Mouse (Mus musculus) 3T3-L1 (cell line): ENCODE measurements around the gene Ren1.
A peak's percentile ranks its signal among the peaks of the same experiment; 100 is the strongest.

Source experiments
- DNase-seq: peaks from one replicate; pipeline ENCODE4 v3.0.0-alpha.2; 2015; ENCODE audit warnings: low read depth, low spot score

Ren1 gene

GRCm38 (mm10) chr1:133344357-133344756 lies 6.0 kb upstream of the Ren1 start:
- DNase-seq, result no peak

GRCm38 (mm10) chr1:133346531-133346930 lies 3.8 kb upstream of the Ren1 start:
- no peak for DNase-seq

- DNase-seq, result no peak
These were observed 3.1 kb upstream of the Ren1 start for GRCm38 (mm10) chr1:133347226-133347625.

- DNase-seq, result peak; percentile 33
These were observed 2.4 kb upstream of the Ren1 start for GRCm38 (mm10) chr1:133347693-133348520.

- no peak for DNase-seq
These were observed 1.5 kb downstream of the Ren1 start for GRCm38 (mm10) chr1:133351762-133352161.

- DNase-seq, result peak; percentile 70
These were observed 3.1 kb downstream of the Ren1 start for GRCm38 (mm10) chr1:133353371-133353809.

GRCm38 (mm10) chr1:133355469-133355868 lies 5.2 kb downstream of the Ren1 start:
- DNase-seq, result no peak

- DNase-seq, result no peak
These were observed 5.6 kb downstream of the Ren1 start for GRCm38 (mm10) chr1:133355912-133356311.

GRCm38 (mm10) chr1:133356330-133356729 lies 6.0 kb downstream of the Ren1 start:
- DNase-seq, result no peak

GRCm38 (mm10) chr1:133361006-133361405 lies 10.7 kb downstream of the Ren1 start:
- DNase-seq, result no peak

GRCm38 (mm10) chr1:133362103-133362502 lies 11.8 kb downstream of the Ren1 start:
- no peak for DNase-seq

GRCm38 (mm10) chr1:133363276-133364021 lies 13.1 kb downstream of the Ren1 start, which contains the start of gene Etnk2:
Gene Etnk2, plus strand, starts transcription at chr1:133363572.
- no peak for DNase-seq

GRCm38 (mm10) chr1:133364022-133364630 lies 13.8 kb downstream of the Ren1 start:
- no peak for DNase-seq

GRCm38 (mm10) chr1:133364890-133365289 lies 14.6 kb downstream of the Ren1 start:
- DNase-seq, result no peak

- no peak for DNase-seq
These were observed 16.8 kb downstream of the Ren1 start for GRCm38 (mm10) chr1:133366951-133367605.

GRCm38 (mm10) chr1:133367606-133368488 lies 17.5 kb downstream of the Ren1 start:
- no peak for DNase-seq

- no peak for DNase-seq
These were observed 18.3 kb downstream of the Ren1 start for GRCm38 (mm10) chr1:133368644-133369043.

- DNase-seq, result no peak
These were observed 20.0 kb downstream of the Ren1 start for GRCm38 (mm10) chr1:133370352-133370751.

GRCm38 (mm10) chr1:133371431-133371830 lies 21.1 kb downstream of the Ren1 start:
- no peak for DNase-seq

- DNase-seq, result no peak
These were observed 21.8 kb downstream of the Ren1 start for GRCm38 (mm10) chr1:133372113-133372512.
